Mouse (Mus musculus): ENCODE data around the gene Elfn2.

DNA sequence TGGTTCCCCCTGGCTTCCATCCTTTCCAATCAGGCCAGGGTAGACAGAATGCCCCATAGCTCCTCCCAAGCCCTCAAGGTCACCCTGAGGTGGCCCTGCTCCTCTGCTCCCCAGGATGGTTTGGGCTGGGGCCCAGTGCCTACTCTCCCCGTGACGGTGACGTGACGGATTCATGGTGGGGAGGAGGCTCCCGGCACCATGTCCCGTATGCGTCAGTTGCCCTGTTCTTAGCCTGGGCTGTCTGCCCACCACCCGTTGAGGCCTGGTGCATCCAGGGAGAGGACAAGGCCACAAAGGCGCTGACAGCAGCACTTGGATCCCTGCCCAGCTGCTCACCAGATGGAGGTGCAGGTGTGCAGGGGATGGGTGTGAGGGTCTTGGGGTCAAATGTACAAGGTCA, 41.6 kb downstream of the Elfn2 start:
- no peak for TF ChIP-seq GATA1 (IDR thresholded peaks at IDR 0.05; ENCODE audit: low read length)
- TF ChIP-seq TAL1 (IDR thresholded peaks at IDR 0.05; ENCODE audit: low read length): no peak

Measured in erythroblast, embryonic 14.5 days (primary cell).